Mouse (Mus musculus): ENCODE results near the gene Inpp4b.
"Not testable (repeated sequence)": the region's sequence is repeated elsewhere in the genome, so short reads cannot be mapped to it uniquely, and the experiment has no call there.

Inpp4b gene

DNA sequence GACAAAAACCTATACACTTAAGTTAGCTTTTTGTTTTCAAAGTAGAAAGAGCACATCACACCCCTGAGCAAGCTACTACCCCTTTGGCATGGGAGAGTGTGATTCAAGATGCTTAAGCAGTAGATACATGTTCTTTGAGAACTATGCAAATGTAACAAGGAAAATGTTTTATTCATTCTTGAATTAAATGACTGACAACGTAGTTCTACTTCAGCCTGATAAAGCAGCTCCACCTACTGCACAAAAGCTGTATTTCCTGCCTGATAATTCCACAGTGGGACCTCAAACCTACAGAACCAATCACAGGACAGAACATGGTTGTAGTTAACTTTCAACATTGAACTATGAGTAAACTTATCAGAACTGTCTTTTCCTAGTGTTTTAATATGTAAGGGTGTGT, 686.5 kb downstream of the Inpp4b start:
- peak; percentile 7 for DNase-seq

DNA sequence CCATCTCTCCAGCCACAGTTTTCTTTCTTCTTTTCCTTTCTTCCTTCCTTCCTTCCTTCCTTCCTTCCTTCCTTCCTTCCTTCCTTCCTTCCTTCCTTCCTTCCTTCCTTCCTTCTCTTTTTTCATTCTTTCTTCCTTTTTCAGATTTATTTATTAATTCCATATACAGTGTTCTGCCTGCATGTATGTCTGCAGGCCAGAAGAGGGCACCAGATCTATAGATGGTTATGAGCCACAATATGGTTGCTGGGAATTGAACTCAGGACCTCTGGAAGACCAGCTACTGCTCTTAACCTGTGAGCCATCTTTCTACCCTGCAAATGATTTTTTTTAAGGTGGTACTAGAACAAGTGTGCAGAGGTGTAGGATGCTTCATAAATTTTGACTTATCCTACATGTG, 689.7 kb downstream of the Inpp4b start:
- DNase-seq, result not testable (repeated sequence)

DNA sequence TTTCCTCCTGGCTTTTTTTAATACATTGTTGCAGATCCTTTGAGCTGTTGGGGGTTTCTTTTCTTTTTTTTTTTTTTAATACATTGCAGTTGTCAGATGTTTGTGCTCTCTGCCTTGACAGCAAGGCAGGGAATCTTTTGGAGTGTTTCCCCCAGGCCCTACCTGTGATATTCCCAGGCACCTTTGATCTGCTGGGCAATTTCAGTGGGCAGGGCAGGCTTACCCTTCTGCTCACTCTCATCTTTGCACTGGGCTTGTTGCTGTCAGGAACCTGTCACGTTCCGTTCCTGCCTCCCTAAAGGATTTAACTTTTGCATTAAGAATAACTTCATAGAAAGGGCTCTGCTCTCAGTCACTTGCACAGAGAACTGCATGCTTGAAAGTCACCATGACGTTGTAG, 711.7 kb downstream of the Inpp4b start:
- no peak for DNase-seq

DNA sequence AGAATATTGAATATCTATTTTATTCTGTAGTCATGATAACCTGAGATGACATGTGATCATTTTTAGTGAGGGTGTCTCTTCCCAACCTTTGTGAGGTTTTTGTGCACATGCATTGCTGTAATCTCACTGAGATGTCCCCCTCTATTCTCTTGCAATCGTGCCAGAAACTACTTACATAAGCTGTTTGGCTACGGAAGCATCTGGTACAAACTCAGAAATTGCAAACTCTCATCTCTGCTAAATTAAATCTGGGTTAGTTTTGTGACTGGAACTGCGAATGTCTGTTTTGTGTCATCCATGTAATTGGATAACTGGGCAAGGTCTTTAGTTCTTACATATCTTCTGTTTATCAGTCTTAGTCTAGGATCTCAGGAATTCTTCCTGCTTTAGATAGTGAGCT, 725.3 kb downstream of the Inpp4b start:
- no peak for DNase-seq

- DNase-seq, result no peak
Measured at GRCm38 (mm10) chr8:82079267-82079666, 736.9 kb downstream of the Inpp4b start.

- not testable (repeated sequence) for DNase-seq
Measured at GRCm38 (mm10) chr8:82086631-82087030, 744.3 kb downstream of the Inpp4b start.

DNA sequence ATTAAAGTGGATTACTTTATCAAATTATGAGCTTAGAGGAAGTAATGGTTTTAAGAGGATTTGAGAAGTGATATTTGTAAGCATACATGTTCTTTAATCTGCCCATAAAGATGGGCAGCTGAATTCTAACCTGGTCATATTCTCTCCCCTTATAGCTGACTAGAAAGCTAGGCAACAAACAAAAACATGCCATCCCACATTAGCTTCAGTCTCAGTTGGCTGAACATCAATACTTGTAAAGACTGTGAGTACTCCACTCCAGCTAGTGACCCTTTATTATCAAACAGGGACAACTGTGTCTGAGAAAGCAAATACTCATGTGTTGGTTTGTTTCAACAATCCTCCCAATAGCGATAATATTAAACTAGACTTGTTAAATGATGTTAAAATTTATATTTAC, 748.5 kb downstream of the Inpp4b start:
- no peak for DNase-seq

GRCm38 (mm10) chr8:82093274-82093673, 750.9 kb downstream of the Inpp4b start:
- DNase-seq, result no peak

DNA sequence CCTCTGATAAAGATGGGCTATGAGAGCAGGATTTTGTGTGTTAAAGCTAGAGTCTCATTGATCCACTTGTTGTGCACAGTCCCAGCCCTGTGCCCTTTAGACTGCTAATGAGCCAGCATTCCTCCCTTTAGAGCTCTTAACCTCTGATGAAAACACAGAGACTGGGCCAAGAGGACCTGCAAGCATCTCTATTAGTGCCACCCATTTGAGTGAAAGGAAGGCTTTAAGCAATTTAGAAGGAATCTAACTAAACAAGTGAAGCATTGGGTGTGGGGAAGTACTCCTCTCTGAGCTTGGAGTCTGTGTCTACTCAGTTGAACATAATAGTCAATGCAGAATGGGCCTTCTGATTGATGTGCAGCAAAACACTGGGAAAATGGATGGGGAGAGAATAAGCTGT, 762.2 kb downstream of the Inpp4b start:
- DNase-seq, result no peak

- DNase-seq, result no peak
Measured at GRCm38 (mm10) chr8:82106131-82106530, 763.8 kb downstream of the Inpp4b start.

GRCm38 (mm10) chr8:82150272-82150671, 807.9 kb downstream of the Inpp4b start:
- DNase-seq, result no peak

- DNase-seq, result no peak
Measured at GRCm38 (mm10) chr8:82157928-82158327, 815.6 kb downstream of the Inpp4b start.
